Mouse (Mus musculus) ES-Bruce4 (cell line): ENCODE results near the gene Btla.

Experiments used
- EP300 ChIP-seq: IDR thresholded peaks from 2 replicates; pipeline ENCODE4 v1.6.1; 2011; ENCODE audit warnings: low read depth, low read length; ENCODE audit not compliant: insufficient read depth
- POLR2A ChIP-seq: IDR thresholded peaks from one replicate; pipeline ENCODE4 v1.8.1; 2011; ENCODE audit warnings: low read length; ENCODE audit not compliant: insufficient read depth

- no peak for TF ChIP-seq POLR2A
- no peak for TF ChIP-seq EP300
Measured at GRCm38 (mm10) chr16:45261321-45261720, 37.2 kb downstream of the Btla start.
